Mouse (Mus musculus) lung, adult 2 months (tissue): ENCODE results near the gene Mrpl18. TPM values are rescaled to one million over a fixed set of nuclear protein-coding genes. Genes with fewer than 3 reads are reported as not detected.

ENCODE experiments used
- DNase-seq: peaks from one replicate; pipeline ENCODE4 v3.0.0; 2022
- H3K4me1 ChIP-seq: fragments of 200-500 bp; 2 replicates; pipeline ENCODE4 v1.6.1; 2011; ENCODE audit warnings: low read length; ENCODE audit not compliant: control insufficient read depth, insufficient read depth
- H3K4me3 ChIP-seq: fragments of 200-500 bp; replicated peaks from 2 replicates; pipeline ENCODE3; 2011; ENCODE audit warnings: low read depth, mild to moderate bottlenecking, control low read depth, low read length; ENCODE audit errors: extremely low read depth
- CTCF ChIP-seq: fragments of 200-500 bp; IDR thresholded peaks from 2 replicates; pipeline ENCODE4 v1.5.1; 2011; ENCODE audit warnings: mild to moderate bottlenecking, low read length, control low read depth; ENCODE audit not compliant: insufficient read depth
- POLR2A ChIP-seq: fragments of 200-500 bp; IDR thresholded peaks from 2 replicates; pipeline ENCODE4 v1.6.1; 2011; ENCODE audit warnings: low read depth, mild to moderate bottlenecking, control low read depth, low read length, borderline replicate concordance; ENCODE audit errors: extremely low read depth
- WGBS: fragments of 180-500 bp; shearing (Covaris S2); methylation state at CpG from one replicate; pipeline ENCODE4 v1.1.7; 2018; 5-methylcytosine and 5-hydroxymethylcytosine counted together
- polyA plus RNA-seq: library from polyadenylated mRNA; depleted of rRNA; stranded (reverse); fragments of >200 nt; gene quantifications from 2 replicates; pipeline ENCODE4 v1.2.3, GENCODE M21; 2012; rRNA removed

Gene Mrpl18
- polyA plus RNA-seq, 1 experiment = 18.8 TPM

GRCm38 (mm10) chr17:12865407-12865806 is 50.7 kb downstream of the Mrpl18 start:
- no peak overlapping the region for H3K4me3 ChIP-seq
- no peak for DNase-seq
- TF ChIP-seq POLR2A = no peak
- no peak for TF ChIP-seq CTCF
- H3K4me1 ChIP-seq = no peaks in the 10 kb centered on the region
- WGBS = 45% methylated on average over 3 of the region's 3 CpGs

- Histone ChIP-seq H3K4me3 (no peak overlapping the region), H3K4me1 (no peaks in the 10 kb centered on the region)
- DNase-seq = no peak
- no peak for TF ChIP-seq POLR2A
- TF ChIP-seq CTCF = no peak
These were observed 52.0 kb downstream of the Mrpl18 start for GRCm38 (mm10) chr17:12864111-12864510.

Other genes with a start within 250 kb of the Mrpl18 start
- gene Slc22a1, start 240.5 kb downstream of the Mrpl18 start, polyA plus RNA-seq = 0.43 and 1.7 TPM in 2 replicates
- 26.8 and 27.5 TPM in 2 replicates for gene Igf2r, start 146.7 kb downstream of the Mrpl18 start, polyA plus RNA-seq
- 0.12 TPM in 1 of 2 replicates, not detected in the other for gene Mas1, start 48.2 kb downstream of the Mrpl18 start, polyA plus RNA-seq
- 0.09 and 0.31 TPM in 2 replicates for gene Mrgprh, start 40.3 kb downstream of the Mrpl18 start, polyA plus RNA-seq
- gene Pnldc1, start 6.1 kb downstream of the Mrpl18 start, polyA plus RNA-seq = 1.3 and 1.9 TPM in 2 replicates
- 39.7 and 47.7 TPM in 2 replicates for gene Tcp1, start 644 bp downstream of the Mrpl18 start, polyA plus RNA-seq
- 0.24 and 0.51 TPM in 2 replicates for gene Acat3, start 24.3 kb upstream of the Mrpl18 start, polyA plus RNA-seq
- gene Acat2, start 44.4 kb upstream of the Mrpl18 start, polyA plus RNA-seq = 13.0 and 19.4 TPM in 2 replicates
- gene Wtap, start 77.8 kb upstream of the Mrpl18 start, polyA plus RNA-seq = 16.1 and 19.4 TPM in 2 replicates
- 285 and 325 TPM in 2 replicates for gene Sod2, start 90.5 kb upstream of the Mrpl18 start, polyA plus RNA-seq
- gene Gpr31b, start 136.0 kb upstream of the Mrpl18 start, polyA plus RNA-seq = not detected in 2 replicates
- 0.07 and 0.13 TPM in 2 replicates for gene Tcp10b, start 144.8 kb upstream of the Mrpl18 start, polyA plus RNA-seq
- gene Unc93a, start 215.5 kb upstream of the Mrpl18 start, polyA plus RNA-seq = 0.22 TPM in 1 of 2 replicates, not detected in the other